Mouse (Mus musculus) ovary, postnatal 14 days (tissue): ENCODE data around the gene Palld.

Experiments used
- DNase-seq: peaks from one replicate; pipeline ENCODE4 v3.0.0; 2022; ENCODE audit warnings: low spot score

Palld gene

DNA sequence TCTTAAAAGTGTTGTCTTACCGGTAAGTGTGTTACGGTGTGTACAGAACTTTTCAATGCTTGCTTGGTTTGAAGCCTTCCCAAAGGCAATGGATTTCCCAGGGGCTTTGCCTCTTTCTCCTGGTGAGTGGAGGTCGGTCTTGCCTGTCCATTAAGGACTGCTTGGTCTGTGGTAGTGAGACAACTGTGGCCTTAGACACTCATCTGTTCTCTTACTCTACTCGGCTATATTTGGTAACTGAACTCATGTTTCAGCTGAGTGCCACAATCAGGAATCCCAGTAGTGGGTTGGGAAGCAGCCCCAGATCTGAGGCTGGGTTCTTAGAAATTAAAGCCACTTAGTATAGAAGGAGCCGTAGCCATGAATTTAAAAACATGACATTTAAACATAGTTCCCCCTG, at the start of gene Palld:
Palld (minus strand) TSS at position 170 of the 400 bp plus-strand sequence.
- DNase-seq: no peak

DNA sequence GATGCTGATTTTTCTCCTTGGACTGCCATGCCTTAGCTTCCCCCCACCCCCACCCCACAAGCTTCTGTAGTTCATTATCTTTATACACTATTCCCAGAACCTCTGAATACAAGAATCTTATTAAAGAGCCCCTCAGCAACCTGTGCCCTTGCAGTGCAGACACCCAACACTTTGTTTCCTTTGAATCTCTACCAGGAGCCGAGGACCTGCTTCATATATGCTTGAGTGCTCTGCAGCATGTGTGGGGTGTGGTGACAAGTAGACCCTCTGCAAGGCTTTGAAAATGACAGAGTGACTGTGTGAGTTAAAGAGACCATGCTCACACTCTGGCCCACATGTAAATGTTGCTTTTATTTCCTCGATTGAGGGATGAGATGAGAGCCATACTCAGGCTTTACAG, 35.1 kb upstream of the Palld start:
- DNase-seq: no peak

DNA sequence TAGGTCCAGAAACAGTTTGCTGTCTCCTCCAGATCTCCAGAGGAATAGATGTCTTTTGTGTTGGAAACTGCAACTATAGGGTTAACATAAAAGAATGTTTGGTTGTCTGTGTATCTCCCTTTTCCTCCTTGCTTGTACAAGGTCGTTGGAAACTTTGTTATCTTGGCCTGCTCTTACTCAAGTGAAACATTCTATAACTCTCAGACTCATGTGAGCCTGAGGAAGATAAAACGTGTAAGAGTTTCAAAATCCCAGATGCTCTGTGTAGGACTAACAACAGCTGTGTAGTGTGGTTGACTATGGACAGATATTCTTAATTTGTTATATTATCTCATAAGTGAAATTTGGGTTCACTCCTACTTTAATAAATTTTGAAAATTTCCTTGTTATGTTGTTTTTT, 30.8 kb upstream of the Palld start:
- no peak for DNase-seq

DNA sequence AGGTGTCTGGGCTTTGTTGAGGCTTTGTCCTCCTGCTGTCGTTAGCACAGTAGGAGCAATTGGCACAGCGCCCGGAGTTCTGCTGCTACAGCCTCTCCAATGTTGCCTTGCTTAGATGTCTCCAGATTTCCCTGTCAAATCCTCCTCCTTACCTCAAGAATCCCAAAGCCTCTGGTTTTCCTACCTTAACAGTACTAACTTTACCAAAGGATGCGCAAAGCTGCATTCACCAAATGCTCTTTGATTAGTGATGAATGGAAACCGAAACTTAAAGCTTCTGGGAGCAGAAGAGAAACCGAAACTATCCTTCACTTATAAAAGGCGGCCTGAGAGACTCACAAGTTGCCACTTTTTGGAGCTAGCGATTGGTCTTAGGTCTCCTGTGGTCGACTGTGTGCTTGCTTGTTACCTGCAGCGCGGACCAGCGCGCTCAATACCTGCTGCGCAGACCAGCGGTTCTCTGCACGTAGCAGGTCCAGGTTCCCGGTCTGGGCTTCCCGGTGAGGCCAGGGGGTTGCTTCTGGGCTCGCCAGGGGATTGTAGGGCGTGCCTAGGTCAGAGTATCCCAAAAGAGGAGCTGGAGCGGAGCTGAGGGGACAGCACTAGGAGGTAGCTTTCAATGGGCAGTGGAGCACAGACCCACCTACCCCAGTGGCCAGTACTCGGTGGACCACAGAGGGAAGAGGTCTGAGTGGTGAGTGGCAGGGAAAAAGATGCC, 25.4 kb upstream of the Palld start, which contains the start of gene Ddx60:
Ddx60 (plus strand) TSS at position 311 of the 718 bp plus-strand sequence.
- peak; percentile 46 for DNase-seq

DNA sequence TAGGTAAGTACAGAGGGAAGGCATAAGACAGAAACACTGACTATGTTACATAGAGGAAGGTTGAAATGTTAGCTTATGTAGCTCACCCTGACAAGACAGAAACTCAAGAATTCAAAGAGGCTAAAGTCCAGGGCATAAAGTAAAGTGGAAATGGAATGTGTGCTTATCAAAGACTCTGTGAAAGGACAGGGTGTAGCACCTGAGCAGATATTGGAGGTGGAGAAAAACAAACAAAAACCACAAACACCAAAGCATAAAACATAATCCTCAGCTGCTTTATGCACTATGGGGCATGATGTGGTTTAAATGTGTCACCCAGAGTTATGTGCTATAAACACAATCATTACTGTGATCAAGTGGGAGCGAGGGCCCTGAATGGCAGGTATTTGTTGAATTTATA, 22.0 kb upstream of the Palld start:
- no peak for DNase-seq

DNA sequence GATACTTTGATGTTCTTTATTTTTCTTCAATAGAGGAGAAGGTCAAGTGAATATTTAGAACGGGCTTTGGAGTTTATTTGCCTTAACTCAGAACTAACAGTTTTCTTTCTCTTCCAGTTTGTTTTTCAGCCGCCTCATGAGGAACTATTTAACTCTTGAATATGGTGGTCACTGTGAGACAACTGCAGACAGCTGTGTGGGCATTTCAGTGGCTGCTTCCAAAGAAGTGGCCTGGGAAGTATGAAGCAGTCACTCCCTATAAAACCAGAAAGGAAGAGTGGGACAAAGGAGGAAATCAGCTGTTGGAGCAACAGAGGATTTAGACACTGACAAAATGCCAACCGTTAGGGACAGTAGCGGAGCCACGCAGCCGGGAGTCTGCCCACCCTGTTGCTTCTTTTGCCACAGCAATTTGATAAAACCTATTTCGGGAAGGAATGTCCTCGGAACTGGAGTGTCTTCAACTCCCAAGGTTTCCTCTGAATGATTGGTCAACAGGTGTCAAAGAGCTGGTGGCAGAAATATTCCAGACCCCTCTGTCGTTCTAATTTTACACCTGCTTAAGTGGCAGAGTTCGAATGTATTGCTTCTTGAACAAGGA, 19.1 kb upstream of the Palld start:
- no peak for DNase-seq

DNA sequence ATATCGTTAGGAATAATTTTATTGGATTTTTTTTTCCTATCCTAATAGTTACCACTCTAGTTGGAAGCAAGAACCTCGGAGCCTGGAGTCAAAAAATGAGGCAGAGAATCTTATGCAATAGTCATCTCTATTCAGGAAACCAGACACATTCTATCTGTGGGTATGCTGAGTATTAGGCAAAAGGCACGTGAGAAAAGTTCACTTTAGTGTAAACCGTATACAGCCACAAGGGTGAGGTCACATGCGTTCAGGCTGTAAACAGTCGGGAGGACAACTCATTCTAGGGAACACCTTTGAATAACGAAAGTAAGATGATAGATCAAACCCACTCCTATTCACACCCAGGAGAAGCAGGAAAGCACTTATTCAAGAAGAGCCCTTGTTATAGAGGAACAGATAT, 17.9 kb upstream of the Palld start:
- DNase-seq: no peak

DNA sequence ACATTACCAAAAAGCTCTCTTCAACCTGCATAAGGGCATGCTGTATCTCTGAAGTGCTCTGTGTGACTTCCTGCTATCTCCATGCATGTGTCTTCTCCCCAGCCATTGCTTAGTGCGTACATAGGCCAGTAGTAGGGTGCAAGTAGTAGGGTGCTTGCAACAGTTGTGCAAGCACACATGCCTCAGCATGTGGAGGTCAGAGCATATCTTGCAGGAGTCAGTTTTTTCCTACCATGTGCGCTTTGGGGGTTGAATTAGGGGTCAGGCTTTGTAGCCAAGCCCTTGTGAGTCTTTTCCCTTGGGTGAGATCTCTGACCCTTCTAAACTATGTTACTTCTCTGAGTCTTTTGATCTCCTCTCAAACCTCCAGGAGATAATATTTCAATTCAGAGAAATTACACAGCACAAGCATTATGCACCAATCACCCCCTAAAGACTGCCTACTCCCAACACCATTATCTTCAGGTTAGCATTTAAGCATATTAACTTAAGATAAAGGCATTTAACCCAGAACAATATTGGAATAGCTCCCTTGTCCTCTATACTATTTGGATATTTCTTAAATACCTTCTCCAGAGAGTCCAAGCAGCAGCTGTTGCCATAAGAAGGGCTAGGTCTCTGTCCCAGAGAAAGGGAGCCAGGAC, 16.8 kb upstream of the Palld start:
- DNase-seq: no peak

DNA sequence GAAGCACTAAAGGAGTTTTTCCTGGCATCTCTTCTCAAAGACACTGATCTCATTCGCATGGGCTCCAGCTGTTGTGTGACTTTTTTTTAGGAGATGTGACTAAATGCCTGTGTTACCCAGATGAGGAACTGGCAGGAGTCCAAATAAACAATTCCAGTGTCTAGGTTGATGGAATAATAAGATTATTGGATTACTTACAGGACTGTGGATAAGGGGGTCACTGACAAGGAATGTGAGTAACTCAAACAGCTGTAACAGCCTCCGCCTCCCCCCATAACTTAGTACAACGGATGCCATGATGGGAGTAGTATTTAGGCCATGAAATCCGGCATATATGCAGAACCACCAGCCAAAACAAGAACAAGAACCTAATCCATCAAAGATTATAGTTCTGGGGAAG, 14.8 kb upstream of the Palld start:
- no peak for DNase-seq

DNA sequence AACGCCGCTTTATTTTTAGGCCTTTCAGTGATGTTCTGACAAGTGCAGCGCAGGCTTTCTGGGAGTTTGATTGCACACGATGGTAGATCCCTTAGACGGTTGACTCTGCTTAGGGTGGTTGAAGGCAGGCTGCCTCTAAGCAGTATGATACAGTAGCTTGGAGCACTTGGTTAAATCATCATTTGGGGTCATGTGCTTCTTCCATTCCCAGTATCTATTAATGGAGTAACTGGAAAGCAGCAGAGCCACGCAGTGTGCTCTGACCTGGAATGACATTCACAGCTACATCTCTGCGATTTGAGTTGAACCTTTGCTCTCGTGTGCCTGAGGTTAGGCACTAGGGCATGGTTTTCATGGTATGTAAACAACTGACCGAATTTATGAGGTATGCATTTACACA, 11.5 kb upstream of the Palld start:
- DNase-seq: no peak

DNA sequence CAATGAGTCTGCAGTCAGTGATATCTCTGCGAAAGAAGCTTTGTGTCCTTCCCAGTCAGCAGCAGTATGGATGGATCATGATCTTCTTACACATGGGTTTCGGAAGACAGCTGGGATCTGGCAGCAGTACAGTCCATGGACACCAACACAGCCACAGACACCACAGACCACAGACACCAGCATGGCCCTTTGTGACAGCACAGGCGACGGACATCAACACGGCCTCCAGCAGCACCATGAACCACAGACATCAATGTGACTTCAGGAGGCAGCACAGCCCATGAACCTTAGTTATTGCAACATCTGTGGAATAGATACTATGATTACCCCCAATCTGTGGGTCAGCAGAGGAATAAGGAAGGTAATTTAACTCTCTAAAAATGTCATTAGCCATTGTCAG, 10.3 kb upstream of the Palld start:
- no peak for DNase-seq

DNA sequence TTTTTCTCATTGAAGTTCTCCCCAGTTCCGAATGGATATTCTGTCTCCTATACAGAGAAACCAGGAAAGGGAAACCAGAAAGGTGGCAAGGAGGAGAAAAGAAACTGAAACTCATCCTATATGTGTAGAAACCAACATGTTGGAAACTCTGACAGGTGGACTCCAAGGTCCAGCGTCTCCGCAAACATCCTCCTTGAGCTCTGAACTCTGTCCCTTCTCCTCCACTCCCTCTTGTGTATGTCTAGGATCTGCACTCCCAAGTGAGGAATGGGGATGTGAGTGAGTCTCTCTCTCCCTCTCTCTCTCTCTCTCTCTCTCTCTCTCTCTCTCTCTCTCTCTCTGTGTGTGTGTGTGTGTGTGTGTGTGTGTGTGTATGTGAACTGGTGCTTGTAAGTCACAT, 6.8 kb upstream of the Palld start:
- DNase-seq: no peak

DNA sequence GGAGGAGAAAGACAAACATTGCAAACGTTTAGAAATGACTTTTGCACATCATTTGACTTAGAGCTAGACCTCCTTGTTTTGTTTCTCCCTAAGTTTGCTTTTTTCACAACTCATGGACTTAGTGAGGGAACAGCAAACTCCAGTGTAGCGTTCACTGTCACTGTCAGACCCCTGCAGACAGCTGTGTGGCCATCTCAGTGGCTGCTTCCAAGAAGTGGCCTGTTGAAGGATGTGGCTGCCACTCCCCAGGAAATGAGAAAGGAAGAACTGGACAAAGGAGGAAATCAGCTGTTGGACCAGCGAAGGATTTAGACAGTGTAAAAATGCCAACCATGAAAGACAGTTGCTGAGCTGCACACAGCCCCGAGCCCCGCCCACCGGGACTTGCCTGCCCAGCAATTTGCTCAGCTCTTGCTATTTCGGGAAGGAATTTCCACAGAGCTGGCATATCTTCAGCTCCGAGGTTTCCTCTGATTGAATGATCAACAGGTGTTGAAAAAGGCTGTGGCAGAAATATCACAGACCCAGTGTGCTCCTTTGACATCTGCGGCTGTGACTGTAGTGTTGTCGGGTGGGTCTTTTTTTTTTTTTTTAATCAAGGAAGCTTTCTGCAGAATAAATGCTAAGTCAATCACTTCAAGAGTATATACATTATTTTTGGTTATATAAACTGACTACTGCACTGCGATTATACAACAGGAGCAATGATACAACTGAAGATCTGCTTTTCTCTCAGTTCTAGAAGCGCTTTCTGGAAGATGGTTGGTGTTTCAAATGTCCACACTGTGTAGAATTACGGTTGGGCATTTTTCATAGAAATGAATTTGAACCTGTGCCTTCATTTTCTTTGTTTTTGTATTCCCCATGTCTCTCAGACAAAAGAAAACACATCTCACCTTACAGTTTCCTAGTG, 6.1 kb upstream of the Palld start:
- DNase-seq: peak; percentile 18

DNA sequence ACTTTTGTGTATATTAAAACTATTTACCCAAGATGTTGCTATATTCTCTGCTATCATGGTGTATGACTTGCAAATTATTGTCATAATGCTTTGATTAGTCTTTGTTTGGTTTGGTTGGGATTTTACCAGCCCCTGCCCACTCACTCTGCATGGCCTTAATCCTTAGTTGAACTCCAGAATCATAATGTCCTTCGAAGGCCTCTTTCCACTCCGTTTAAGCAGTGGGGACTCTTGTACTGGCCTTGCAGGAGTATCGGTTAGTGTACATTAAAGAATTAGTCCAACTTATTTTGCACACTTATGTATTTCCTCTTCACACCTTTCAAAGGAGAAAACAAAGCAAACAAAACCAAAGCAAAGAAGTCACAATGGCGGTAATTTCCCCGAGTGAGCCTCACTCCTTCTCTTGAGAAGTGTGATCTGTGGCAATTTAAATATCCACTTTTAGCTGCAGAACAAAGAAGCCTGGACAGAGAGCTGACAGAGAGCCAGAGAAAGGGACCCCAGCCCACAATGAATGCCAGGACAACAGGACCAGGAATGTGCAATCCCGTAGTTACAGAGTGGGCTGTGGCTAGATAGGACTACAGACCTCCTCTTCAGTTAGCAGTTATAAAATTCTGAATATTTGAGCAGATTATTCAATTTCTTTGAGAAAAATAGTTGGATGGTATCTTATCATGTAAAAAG, 1.3 kb downstream of the Palld start:
- no peak for DNase-seq

DNA sequence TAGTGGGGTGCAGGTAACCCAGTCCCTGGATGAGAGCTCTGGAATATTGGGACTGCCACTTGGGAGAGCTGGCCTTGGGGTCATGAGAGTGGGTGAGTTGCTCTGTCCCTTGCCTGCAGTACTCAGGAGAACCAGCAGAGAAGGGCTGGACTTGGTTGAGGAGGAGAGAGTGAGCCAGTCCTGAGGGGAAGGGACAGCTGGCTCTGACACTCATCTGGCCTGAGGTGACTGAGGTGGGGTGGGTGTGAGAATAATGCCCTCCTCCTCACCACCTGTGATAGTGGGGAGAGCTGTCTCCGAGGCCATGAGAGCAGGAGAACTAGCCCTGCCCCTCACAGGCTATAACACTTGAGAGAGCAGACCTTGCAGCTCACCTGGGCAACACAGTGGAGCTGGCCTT, 5.1 kb downstream of the Palld start:
- DNase-seq: no peak

DNA sequence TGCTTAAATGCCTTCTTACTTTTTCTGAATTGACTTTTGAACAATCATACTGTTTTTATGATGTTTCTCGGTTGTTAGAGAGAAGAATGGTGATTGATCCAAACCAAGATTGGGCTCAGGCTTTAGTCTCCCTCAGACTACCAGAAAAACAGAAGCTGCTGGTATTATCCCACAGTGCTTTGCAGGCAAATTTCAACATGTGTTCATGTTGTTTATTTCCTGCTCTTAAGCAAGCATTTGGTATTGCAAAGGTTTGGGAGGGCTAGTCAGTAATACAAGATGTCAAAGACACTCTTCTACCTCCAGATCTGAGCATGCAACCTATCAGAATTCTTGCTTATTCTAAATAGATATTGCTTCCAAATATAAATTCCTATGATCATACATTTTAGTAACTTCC, 5.7 kb downstream of the Palld start:
- no peak for DNase-seq

DNA sequence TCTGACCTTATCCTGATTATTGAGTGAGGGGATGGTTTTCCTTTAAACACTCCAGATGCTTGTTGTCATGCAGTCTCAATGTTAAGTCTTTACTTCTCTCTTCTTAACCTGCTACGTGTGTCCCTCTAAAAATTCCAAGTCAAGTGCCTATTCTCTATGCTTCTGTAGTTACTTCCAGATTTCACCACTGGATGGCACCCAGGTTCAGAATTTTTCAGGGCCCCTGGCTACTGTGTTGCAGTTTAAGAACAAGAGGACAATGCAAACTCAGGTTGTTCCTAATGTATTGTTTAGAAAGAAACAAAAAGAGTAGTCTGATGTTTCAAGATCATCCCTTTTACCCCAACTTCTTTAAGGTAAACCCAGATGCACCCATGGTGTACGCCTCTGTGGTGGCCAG, 8.4 kb downstream of the Palld start:
- peak; percentile 66 for DNase-seq

DNA sequence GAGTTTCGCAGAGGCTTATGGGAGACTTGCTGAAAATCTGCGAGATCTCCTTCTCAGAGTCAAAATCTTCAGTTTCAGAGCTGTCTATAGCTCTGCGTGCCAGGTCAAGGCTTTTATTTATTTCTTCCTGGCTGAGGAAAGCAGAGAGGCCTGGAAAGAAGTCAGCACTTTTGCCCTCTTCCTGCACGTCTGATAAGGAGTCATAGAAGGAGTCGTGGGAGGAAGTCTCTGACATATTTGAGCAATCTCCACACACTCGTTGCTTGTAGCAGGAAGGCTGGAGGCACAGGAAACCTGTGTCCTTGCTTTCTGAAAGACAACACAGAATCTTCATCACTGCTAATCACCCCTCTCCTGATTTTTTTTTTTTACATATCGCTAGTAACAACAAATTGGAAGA, 24.9 kb downstream of the Palld start:
- peak; percentile 13 for DNase-seq

DNA sequence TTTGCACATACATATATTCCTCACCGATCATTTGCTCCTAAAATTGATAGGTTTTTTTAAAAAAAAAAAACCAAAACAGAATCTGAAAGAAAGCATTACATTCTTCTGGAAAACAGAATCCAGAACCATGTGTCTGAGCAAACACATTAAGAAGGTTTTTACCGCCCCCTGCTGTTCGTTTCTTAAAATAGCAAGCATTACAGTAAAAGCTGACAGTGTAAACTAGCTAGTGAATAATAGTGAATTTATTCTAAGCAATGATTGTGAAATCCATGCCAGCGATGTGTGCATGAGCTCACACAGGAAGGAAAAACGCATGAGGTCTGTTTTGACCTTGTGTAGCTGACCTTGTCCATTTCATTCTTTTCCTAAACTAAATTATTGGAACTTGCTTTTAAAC, 27.2 kb downstream of the Palld start:
- peak; percentile 50 for DNase-seq

DNA sequence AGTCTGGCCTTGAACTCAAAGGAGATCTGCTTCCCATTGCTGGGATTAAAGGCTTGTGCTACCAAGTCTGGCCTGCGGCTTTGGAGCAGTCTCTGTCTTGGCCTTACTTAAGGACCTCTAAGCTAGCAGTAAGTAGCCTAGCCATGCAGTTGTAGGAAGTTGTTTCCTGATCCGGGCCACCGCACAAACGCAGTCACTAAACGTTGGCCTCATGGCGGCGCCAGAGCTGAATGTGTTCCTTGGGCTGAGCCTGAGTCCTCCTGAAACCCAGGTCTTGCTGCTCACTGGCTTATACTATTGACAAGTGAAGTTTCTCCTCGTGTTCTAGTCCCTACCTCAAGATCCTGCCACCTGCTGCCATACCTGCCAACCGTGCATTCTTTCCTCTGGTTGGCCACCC, 28.5 kb downstream of the Palld start:
- DNase-seq: no peak

DNA sequence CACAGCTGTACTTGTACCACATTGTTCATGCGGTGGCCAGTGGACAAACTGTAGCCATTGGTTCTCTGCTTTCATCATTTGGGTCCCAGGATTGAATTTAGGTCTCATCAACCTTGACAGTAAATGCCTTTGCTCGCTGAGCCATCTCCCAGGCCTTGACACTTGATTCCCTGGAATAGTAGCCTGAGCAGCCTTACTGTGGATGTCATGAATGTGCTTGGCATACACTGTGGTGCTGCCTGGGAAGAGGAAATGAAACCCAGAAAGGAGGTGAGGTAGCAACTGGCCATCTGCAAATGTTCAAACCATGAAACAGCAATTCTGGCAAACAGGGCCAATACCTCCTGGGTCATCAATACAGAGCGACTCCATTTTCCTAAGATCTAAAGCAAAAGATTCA, 34.0 kb downstream of the Palld start:
- DNase-seq: no peak

DNA sequence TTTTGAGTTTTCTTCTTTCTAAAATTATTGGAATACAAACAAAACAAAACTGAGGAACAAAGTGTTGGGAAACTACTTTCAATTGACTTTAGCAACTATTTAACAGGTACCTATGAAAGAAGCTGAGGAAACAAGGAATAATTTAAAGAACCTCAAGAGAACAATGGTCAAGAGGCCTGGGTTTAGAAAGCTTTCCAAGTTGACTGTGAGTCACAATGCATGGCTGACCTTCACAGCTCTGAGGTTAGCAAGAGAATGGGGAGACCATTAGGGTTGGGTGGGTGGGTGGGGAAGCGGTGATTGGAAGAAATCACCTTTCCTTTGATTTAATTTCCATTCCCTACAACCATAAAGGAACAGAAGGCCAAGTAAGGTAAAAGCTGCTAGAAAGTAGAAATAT, 35.6 kb downstream of the Palld start:
- no peak for DNase-seq
